Mouse (Mus musculus) hindlimb bud, embryonic 11.5 days (tissue): ENCODE measurements around the gene Gprc5c.

ENCODE experiments used
- DNase-seq: peaks from one replicate; pipeline ENCODE4 v3.0.0-alpha.2; 2012; ENCODE audit warnings: low read depth, low spot score; ENCODE audit errors: extremely low spot score

The Gprc5c gene

GRCm38 (mm10) chr11:114850452-114851268 is at the start of gene Gprc5c:
Gene Gprc5c, plus strand, starts transcription at chr11:114851152.
- no peak for DNase-seq

GRCm38 (mm10) chr11:114801906-114802305 is 49.0 kb upstream of the Gprc5c start:
- DNase-seq: no peak

- DNase-seq: no peak
Measured at GRCm38 (mm10) chr11:114802540-114803267, 48.2 kb upstream of the Gprc5c start.

- no peak for DNase-seq
Measured at GRCm38 (mm10) chr11:114803990-114804389, 47.0 kb upstream of the Gprc5c start.

GRCm38 (mm10) chr11:114807025-114807424 is 43.9 kb upstream of the Gprc5c start:
- DNase-seq: no peak

- DNase-seq: no peak
Measured at GRCm38 (mm10) chr11:114807686-114808427, 43.1 kb upstream of the Gprc5c start.

- no peak for DNase-seq
Measured at GRCm38 (mm10) chr11:114809371-114809770, 41.6 kb upstream of the Gprc5c start.

GRCm38 (mm10) chr11:114810344-114810743 is 40.6 kb upstream of the Gprc5c start:
- no peak for DNase-seq

- no peak for DNase-seq
Measured at GRCm38 (mm10) chr11:114812731-114813240, 38.2 kb upstream of the Gprc5c start.

GRCm38 (mm10) chr11:114814873-114815592 is 35.9 kb upstream of the Gprc5c start:
- DNase-seq: no peak

- DNase-seq: no peak
Measured at GRCm38 (mm10) chr11:114816934-114817333, 34.0 kb upstream of the Gprc5c start.

- no peak for DNase-seq
Measured at GRCm38 (mm10) chr11:114818185-114818584, 32.8 kb upstream of the Gprc5c start.

- no peak for DNase-seq
Measured at GRCm38 (mm10) chr11:114819110-114819509, 31.8 kb upstream of the Gprc5c start.

GRCm38 (mm10) chr11:114820444-114820843 is 30.5 kb upstream of the Gprc5c start:
- DNase-seq: no peak

GRCm38 (mm10) chr11:114821325-114821724 is 29.6 kb upstream of the Gprc5c start:
- no peak for DNase-seq

GRCm38 (mm10) chr11:114822727-114823126 is 28.2 kb upstream of the Gprc5c start:
- no peak for DNase-seq

- DNase-seq: no peak
Measured at GRCm38 (mm10) chr11:114823199-114823725, 27.7 kb upstream of the Gprc5c start.

GRCm38 (mm10) chr11:114826686-114827085 is 24.3 kb upstream of the Gprc5c start:
- DNase-seq: no peak

GRCm38 (mm10) chr11:114829499-114830432 is 21.2 kb upstream of the Gprc5c start:
- no peak for DNase-seq
